Mouse (Mus musculus): ENCODE results near the gene Ccnb1.
A peak's percentile ranks its signal among the peaks of the same experiment; 100 is the strongest.
"Not testable (repeated sequence)": the region's sequence is repeated elsewhere in the genome, so short reads cannot be mapped to it uniquely, and the experiment has no call there.

The Ccnb1 gene

DNA sequence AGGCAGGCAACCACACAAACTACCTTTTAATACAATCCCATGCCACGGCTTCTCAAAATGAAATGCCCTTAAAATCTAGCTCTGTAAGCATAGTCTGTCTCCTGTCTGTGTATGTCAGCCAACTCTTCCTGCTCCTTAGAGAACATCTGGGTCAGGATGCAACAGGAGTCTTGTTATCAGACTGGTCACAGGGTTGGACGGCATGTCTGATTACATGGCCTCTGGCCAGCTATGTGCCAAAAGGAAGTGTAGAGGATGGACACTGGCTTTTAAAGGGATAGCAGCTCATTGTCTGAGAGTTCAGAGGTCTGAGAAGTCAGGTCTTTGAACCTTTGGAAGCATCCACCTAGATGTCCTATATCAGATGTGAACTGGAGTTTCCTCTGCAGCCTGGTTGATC is 31.0 kb downstream of the Ccnb1 start:
- no peak for DNase-seq

DNA sequence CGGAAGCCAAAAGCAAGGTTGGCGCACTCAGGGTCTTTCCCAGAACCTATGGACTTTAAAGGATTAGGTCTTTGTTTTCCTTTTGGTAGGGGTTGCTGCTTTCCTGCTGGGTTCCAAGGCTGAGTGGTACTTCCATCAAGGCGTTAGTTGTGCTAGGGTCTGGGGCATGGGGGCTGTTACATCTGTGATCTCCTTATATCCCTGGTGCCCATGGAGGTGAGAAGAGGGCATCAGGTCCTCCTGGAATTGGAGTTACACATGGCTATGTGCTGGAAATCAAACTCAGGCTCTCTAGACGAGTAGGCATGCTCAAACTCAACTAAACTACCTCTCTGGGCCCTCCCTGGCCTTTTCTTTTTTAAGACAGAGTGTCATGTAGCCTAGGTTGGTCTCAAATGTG is 32.2 kb downstream of the Ccnb1 start:
- no peak for DNase-seq

DNA sequence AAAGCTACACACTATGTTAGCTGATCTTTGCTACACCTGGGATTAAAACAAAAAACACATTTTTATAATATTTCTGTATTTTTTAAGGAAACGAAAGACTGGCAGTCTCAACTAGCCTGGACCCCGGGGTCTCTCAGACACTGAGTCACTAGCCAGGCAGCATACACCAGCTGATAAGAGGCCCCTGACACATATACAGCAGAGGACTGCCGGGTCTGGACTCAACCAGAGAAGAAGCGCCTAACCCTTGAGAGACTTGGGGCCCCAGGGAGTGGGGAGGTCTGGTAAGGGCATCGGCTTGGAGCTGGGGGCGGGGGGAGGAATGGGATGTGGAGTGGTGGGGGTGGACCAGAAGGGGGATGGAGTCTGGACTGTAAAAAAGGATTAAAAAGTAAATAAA is 33.4 kb downstream of the Ccnb1 start:
- no peak for DNase-seq

DNA sequence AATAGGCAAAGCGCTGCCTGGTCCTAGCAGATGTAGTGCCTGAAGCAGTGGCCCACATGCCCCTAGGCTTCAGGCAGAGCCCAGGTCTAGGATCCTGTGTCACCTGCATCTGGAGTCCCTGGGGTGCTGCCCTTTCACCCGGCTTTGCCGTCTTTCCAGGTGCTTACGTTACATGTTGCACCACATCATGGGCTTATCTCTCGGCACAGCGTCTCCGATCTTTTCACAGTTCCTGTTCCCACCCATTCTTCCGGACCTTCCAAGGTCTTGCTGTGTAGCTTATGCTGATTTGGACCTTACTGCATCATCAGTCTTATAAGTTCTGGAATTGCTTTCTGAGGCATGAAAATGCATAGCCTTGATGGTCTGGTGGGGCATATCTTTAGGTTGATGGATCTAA is 33.8 kb downstream of the Ccnb1 start:
- DNase-seq: no peak

DNA sequence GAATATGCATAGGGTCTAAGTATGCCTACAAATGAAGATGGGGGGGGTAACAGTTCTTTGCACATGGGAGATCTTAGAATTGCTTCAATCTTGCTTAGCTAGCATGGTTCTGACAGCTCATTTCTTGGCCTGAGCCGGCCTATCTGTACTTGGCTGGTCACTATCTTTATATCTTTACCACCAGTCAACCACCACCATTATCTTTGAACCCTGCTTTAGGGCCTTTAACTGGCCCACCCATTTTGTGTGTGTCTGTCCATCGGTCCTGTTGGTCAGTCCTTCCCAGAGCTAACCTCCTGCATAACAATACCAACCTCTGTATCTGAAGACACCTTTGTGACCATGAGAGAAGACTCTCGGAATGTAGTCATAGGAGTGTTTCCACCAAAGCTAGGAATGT is 35.0 kb downstream of the Ccnb1 start:
- no peak for DNase-seq

DNA sequence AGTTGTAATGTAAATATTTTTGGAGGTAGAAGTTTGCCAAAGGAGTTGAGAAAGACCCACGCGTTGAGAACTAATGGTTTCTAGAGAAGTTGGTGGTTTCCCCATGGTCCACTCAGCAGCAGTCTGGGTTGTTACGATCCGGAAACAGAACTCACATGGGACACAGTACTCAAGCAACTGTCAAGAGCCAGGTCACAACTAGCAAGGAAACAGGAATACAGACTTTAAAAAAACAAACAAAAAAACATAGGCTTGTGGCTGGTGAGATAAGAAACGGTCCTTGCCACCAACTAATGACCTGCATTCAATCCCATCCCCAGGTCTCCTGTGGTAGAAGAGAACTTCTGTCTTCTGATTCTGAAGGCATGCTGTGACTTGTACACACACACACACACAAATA is 35.6 kb downstream of the Ccnb1 start:
- DNase-seq: no peak

DNA sequence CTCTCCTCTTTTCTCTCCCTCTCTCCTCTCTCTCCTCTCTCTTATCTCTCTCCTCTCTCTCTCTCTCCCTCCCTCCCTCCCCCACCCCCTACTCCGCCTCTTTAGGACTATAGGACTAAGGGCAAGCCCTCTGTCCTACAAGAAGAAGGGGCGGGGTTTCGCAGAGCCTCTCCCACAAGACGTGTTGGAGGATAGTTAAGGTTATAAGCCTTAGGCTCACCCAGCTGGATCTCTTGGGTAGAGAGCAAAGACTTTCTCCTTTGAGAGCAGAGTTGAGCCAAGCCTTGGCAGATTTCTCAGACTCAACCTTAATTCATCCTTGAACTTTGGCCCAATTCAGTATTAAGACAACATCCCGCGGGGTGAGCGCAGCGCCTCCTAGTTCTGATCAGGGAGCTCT is 37.7 kb downstream of the Ccnb1 start:
- DNase-seq: no peak

DNA sequence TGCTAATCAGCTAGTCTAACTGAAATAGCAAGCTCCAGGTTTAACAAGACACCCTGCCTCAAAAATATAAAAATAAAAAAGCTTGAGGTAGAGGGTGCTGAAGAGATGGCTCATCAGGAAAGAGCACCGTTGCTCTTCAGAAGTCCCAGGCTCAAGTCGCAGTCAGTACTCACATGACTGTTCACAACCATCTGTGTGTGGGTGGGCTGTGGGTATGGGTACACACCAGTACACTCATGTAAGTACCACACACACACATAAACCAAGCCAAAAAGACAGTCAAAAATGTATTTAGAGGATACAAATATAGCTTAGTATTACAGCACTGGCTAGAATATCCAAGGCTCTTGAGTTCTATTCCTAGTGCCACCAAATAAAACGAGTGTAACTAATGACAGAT is 40.3 kb downstream of the Ccnb1 start:
- no peak for DNase-seq

DNA sequence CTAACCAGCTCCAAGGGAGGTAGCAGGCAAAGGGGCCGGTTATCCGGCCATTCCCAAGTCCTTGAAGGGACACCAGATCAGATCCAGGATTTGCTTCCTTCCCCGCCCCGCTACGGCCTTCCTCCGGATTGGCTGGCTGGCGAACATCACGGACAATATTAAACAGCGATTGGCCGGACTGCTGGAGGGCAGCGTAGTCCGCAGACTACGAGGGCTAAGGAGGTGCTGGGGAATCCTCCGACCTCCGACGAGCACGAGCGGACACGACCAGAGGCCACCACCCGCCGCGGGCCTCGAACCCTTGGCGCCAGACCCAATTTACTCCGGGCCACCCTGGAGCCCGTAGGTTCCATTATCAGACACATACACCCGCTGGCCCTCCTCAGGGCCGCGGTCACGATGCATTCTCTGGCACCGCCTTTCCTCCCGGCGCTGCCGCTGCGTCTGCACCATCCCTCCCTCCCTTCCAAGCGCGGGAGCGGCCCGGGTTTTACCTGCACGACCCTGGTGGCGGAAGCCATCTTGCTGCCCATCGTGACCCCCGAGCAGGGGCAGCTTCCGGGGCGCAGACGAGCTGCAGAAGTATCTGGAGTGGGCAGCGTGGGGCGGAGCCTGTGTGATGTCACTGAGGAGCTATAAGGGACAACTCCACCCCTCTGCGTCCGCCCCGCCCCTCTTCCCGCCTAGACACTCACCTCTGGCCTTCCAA is 42.2 kb downstream of the Ccnb1 start, which contains the start of gene Mrps36:
Gene Mrps36 (minus strand): TSS at position 624 of the 709 bp plus-strand sequence.
- peak; percentile 97 for DNase-seq

DNA sequence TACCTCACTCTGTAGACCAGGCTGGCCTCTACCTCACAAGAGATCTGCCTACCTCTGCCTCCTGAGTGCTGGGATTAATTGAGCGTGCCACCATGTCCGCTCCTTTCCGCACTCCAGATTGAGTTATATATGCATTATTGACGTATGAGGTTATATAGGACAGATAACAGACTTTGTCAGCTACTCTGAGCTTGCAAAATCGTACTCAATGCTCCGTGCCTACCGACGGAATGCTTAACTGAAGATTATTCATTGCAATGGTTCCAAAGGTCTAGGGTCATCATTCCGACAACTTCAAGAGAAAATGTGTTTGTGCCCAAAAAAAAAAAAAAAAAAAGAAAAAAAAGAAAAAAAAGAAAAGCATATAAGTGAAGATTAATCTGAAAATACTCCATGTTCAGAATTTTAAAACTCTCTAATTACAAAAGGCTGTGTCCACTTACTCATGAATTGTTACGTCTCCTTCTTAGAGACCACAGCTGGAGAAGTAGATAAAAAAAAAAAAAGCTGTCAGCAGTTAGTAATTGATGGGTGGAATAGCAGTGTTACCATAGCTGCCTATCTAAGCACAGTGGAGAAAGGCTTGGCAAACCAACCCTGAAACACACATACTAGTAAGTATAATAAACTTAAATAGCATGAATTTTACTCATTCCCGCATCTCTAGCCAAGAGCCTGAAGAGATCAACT is 42.9 kb downstream of the Ccnb1 start:
- DNase-seq: peak; percentile 36

DNA sequence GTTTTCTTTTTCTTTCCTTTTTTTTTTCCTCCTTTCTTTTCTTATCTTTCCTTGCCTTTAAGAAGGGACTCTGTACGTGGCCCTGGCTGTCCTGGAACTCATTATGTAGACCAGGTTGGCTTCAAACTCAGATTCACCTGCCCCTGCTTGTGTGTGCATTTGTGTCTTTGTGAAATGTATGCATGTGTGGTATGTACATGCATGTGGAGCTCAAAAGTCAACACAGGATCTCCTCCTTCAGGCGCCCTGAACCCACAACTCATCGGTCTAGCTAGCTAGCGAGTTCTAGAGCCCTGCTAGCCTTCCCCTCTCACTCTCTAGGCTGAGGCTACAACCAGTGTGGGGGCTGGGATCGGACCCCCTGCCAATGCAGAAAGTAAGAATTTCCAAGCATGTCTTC is 43.5 kb downstream of the Ccnb1 start:
- peak; percentile 11 for DNase-seq

DNA sequence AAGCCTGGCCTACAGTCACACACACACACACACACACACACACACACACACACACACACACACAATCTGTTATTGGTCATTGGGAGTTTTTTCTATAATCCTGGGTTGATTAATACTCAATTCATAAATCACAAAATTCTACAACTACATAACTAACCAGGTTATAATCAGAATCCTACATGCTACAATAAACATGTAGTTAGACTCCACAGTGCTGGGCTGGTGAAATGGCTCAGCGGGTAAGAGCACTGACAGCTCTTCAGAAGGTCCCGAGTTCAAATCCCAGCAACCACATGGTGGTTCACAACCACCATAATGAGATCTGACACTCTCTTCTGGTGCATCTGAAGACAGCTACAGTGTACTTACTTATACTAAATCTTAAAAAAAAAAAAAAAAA is 53.6 kb downstream of the Ccnb1 start:
- no peak for DNase-seq

DNA sequence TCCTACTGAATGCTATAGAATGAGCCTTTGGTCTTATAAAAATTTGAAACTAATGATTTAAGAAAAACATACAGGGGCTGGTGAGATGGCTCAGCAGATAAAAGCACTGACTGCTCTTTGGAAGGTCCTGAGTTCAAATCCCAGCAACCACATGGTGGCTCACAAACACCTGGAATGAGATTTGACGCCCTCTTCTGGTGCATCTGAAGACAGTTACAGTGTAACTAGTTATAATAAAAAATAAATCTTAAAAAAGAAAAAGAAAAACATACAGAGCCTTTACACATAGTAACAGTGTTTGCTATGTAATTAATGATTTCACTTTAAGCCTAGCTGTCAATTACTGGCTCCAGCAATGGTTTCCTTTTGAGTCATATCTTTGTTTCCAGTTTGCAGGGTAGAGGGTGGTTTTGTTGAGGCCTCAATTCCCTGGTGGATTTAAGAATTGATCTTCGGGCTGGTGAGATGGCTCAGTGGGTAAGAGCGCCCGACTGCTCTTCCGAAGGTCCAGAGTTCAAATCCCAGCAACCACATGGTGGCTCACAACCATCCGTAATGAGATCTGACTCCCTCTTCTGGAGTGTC is 54.8 kb downstream of the Ccnb1 start:
- DNase-seq: not testable (repeated sequence)

DNA sequence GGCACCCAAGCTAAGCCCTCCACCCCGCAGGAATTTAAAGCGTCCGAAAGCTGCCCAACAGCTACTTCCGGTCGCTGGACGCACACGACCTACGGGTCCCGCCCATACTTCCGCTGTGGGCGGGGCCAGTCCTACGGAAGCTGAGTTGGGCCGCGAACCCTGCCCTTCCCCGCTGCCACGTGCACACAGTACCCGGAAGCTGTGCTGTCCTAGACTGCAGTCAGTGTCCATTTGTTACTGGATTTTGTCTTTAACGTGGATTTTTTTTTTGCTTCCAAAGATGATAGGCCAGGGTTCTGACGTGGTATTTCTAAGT is 55.6 kb downstream of the Ccnb1 start, which contains the start of gene Cdk7:
Gene Cdk7 (minus strand): TSS at position 79 of the 316 bp plus-strand sequence.
- DNase-seq: peak; percentile 95

DNA sequence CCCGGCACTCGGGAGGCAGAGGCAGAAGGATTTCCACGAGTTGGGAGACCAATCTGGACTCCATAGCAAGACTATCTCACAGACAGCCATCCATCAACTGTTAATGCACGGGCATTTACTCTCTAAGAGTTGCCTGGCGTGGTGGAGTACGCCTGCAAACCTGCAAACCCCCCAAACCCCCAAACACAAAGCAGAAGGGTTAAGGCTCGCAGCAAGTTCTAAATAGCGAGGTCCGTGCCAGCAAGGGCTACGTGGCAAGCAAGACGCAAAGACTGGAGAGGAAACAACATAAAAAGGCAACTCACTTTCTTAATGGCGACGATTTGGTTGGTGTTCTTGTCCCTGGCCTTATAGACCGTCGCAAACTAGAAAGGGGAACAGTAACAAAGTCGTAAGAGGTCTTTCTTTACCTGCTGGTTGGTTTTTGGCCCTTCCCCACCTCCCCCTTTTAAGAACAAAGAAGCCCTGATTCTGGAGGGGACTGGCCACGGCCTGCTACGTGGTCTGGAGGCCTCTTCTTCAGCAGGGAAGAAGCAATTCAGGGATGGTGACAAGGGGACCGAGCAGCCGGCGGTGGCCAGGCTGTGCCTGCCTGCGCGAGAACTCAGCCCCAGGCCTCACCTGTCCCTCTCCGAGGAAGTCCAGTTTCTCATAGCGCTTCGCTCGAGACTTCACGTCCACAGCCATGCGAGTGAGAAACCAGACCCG is 56.1 kb downstream of the Ccnb1 start:
- DNase-seq: peak; percentile 14
